Mouse (Mus musculus): ENCODE measurements around the gene BC005624.
A peak's percentile ranks its signal among the peaks of the same experiment; 100 is the strongest.

The BC005624 gene

GRCm38 (mm10) chr2:30927844-30928628 is 54.0 kb downstream of the BC005624 start:
- peak; percentile 68 to 81 for DNase-seq

GRCm38 (mm10) chr2:30927151-30927781 is 54.7 kb downstream of the BC005624 start:
- DNase-seq: peak; percentile 45 to 47

GRCm38 (mm10) chr2:30926381-30926780 is 55.6 kb downstream of the BC005624 start:
- no peak for DNase-seq

GRCm38 (mm10) chr2:30925181-30925580 is 56.8 kb downstream of the BC005624 start:
- DNase-seq: no peak

GRCm38 (mm10) chr2:30923099-30923498 is 58.9 kb downstream of the BC005624 start:
- DNase-seq: no peak

Data from lung, adult 18-20 months (tissue).